18 mouse cellular contexts compared by ENCODE assay signal in the genomic region with DNA sequence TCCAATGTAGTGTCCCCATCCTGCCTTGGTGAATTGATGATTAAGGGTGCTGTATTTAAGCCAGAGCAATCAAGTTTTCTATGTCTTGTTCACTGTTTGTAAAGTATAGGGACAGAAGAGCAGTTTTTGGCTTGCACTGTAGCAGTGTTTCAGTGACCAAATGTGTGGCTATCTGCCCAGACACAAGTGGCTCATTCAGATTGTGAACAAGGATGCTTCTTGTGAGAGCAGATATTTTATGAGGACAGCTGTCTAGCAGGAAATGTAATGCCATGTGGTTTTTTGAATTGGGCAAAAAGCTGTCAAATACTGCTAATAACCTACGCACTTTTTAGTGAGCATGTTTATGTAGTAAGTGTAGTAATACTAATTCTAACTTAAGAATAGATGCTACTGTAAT.
DNase-seq lines count a peak whose midpoint lies in the region; ATAC-seq and TF ChIP-seq lines count a peak whose summit lies in the region.
"Had no signal": no experiment of that assay in that cellular context is flagged by ENCODE, and none has a peak within 500 bp of the region (broad histone marks: within the 10 kb centered on the region; RNA-seq: fewer than 3 reads in every experiment).

No protein-coding gene starts in this region.

- no peak overlapping the region for H3ac ChIP-seq in C2C12 (ENCODE audit: control insufficient read depth, insufficient read length, low read depth)

- no peaks in the 10 kb centered on the region for H3K9me3 ChIP-seq in hindbrain, postnatal 0 days (ENCODE audit: low read length)
- no peaks in the 10 kb centered on the region for H3K9me3 ChIP-seq in hindbrain, embryonic 16.5 days (ENCODE audit: control insufficient read depth, low read length)
- H3K9me3 ChIP-seq: heart, embryonic 12.5 days; hindbrain, embryonic 10.5 days; limb, embryonic 15.5 days; midbrain, embryonic 13.5 days had no signal

- H3K79me3 ChIP-seq in C2C12 (ENCODE audit: low read depth): no peaks in the 10 kb centered on the region

- no peak overlapping the region for H3K9ac ChIP-seq in hindbrain, postnatal 0 days (replicated peaks; ENCODE audit: low read length)
- no peak overlapping the region for H3K9ac ChIP-seq in hindbrain, embryonic 16.5 days (ENCODE audit: low read depth, low read length)
- H3K9ac ChIP-seq: heart, embryonic 12.5 days; limb, embryonic 15.5 days; midbrain, embryonic 13.5 days had no signal

- peak; percentile 42 to 63 for DNase-seq in cerebellum, postnatal 10 days
- DNase-seq in cerebellum, adult 9-10 months: no peak
- DNase-seq in hindbrain, postnatal 0 days (ENCODE audit: low spot score): peak; percentile 43
- DNase-seq in layer of hippocampus, adult 9-11 months: peak; percentile 28
- DNase-seq in spleen, postnatal 14 days (ENCODE audit: low spot score in 2 of 2): no peak
- DNase-seq in embryo, embryonic 9.5 days (ENCODE audit: extremely low spot score): no peak
- DNase-seq: cerebellum, adult 11 months; gastrocnemius, postnatal 10 days; lung, adult 18-20 months; thymus, adult 2 months had no signal

- no peak overlapping the region for H3K27ac ChIP-seq in hindbrain, postnatal 0 days
- H3K27ac ChIP-seq in hindbrain, embryonic 16.5 days (ENCODE audit: low read depth, low read length): no peak overlapping the region
- H3K27ac ChIP-seq: hindbrain, embryonic 10.5 days; limb, embryonic 15.5 days; macrophage; midbrain, embryonic 13.5 days had no signal

- no peak for TF ChIP-seq CTCF in hindbrain, postnatal 0 days (IDR thresholded peaks at IDR 0.05; ENCODE audit: low read depth)
- TF ChIP-seq CTCF in C2C12 (IDR thresholded peaks at IDR 0.05; ENCODE audit: control insufficient read depth, insufficient read depth, insufficient read length): no peak

- H3K36me3 ChIP-seq in hindbrain, postnatal 0 days (ENCODE audit: insufficient read depth, low read length): no peaks in the 10 kb centered on the region
- H3K36me3 ChIP-seq in hindbrain, embryonic 16.5 days (ENCODE audit: control insufficient read depth, insufficient read depth, low read length): no peaks in the 10 kb centered on the region
- no peaks in the 10 kb centered on the region for H3K36me3 ChIP-seq in C2C12 (ENCODE audit: control insufficient read depth, insufficient read depth)
- H3K36me3 ChIP-seq: heart, embryonic 12.5 days; hindbrain, embryonic 10.5 days; limb, embryonic 15.5 days; midbrain, embryonic 13.5 days had no signal

- no peak overlapping the region for H3K4me3 ChIP-seq in hindbrain, postnatal 0 days (ENCODE audit: low read length)
- no peak overlapping the region for H3K4me3 ChIP-seq in hindbrain, embryonic 16.5 days (ENCODE audit: low read length)
- no peak overlapping the region for H3K4me3 ChIP-seq in C2C12 (ENCODE audit: insufficient read depth, poor library complexity, severe bottlenecking)
- H3K4me3 ChIP-seq: erythroblast, embryonic 14.5 days; heart, embryonic 12.5 days; hindbrain, embryonic 10.5 days; limb, embryonic 15.5 days; midbrain, embryonic 13.5 days had no signal

- H3K79me2 ChIP-seq in C2C12 (ENCODE audit: control insufficient read depth, insufficient read depth): no peaks in the 10 kb centered on the region

- H3K4me2 ChIP-seq in hindbrain, postnatal 0 days (ENCODE audit: low read depth, low read length): no peak overlapping the region
- no peak overlapping the region for H3K4me2 ChIP-seq in hindbrain, embryonic 16.5 days (ENCODE audit: low read length)
- H3K4me2 ChIP-seq: heart, embryonic 12.5 days; limb, embryonic 15.5 days; midbrain, embryonic 13.5 days had no signal

- H3K4me1 ChIP-seq in hindbrain, postnatal 0 days (ENCODE audit: insufficient read depth, low read length): no peaks in the 10 kb centered on the region
- H3K4me1 ChIP-seq in hindbrain, embryonic 16.5 days (ENCODE audit: control insufficient read depth, insufficient read depth, low read depth, low read length): no peaks in the 10 kb centered on the region
- H3K4me1 ChIP-seq: heart, embryonic 12.5 days; hindbrain, embryonic 10.5 days; limb, embryonic 15.5 days; midbrain, embryonic 13.5 days had no signal

- no peaks in the 10 kb centered on the region for H3K27me3 ChIP-seq in hindbrain, postnatal 0 days (ENCODE audit: insufficient read depth, low read length)
- no peaks in the 10 kb centered on the region for H3K27me3 ChIP-seq in hindbrain, embryonic 16.5 days (replicated peaks; ENCODE audit: control insufficient read depth, insufficient read depth, low read length)
- H3K27me3 ChIP-seq in C2C12 (ENCODE audit: control insufficient read depth, insufficient read depth, insufficient read length): no peaks in the 10 kb centered on the region
- H3K27me3 ChIP-seq: heart, embryonic 12.5 days; limb, embryonic 15.5 days; midbrain, embryonic 13.5 days had no signal

- WGBS in hindbrain, postnatal 0 days: 68% methylated on average over 1 of the region's 1 CpGs
- WGBS in hindbrain, embryonic 16.5 days: 73% methylated on average over 1 of the region's 1 CpGs

- no peak for ATAC-seq in hindbrain, postnatal 0 days
- no peak for ATAC-seq in hindbrain, embryonic 16.5 days
- ATAC-seq: midbrain, embryonic 13.5 days had no signal

TF ChIP-seq in C2C12, 6 proteins besides CTCF, POLR2A, EP300 and RAD21:
- TF ChIP-seq MYOD1 (IDR thresholded peaks at IDR 0.05; ENCODE audit: control insufficient read depth, insufficient read length, low read depth) (peak; percentile 42), MYOG (IDR thresholded peaks at IDR 0.05; ENCODE audit: control insufficient read depth, extremely low read depth, insufficient read length) (no peak)
TF ChIP-seq in C2C12: peak in this region for 1.

Comparison
In these comparisons a context has a peak if more than half of its experiments do, and no peak if none do; other contexts are left out.
1. DNase-seq: peak in cerebellum, postnatal 10 days (2 of 2), hindbrain, postnatal 0 days (single experiment) and layer of hippocampus, adult 9-11 months (single experiment); none in cerebellum, adult 9-10 months (single experiment), spleen, postnatal 14 days (0 of 2) and embryo, embryonic 9.5 days (single experiment).